Mouse (Mus musculus): ENCODE results near the gene Kcna1. TPM values are rescaled to one million over a fixed set of nuclear protein-coding genes. Genes with fewer than 3 reads are reported as not detected.

Gene Kcna1
- polyA plus RNA-seq, 1 experiment from 2014 or later = 0.50 TPM

DNA sequence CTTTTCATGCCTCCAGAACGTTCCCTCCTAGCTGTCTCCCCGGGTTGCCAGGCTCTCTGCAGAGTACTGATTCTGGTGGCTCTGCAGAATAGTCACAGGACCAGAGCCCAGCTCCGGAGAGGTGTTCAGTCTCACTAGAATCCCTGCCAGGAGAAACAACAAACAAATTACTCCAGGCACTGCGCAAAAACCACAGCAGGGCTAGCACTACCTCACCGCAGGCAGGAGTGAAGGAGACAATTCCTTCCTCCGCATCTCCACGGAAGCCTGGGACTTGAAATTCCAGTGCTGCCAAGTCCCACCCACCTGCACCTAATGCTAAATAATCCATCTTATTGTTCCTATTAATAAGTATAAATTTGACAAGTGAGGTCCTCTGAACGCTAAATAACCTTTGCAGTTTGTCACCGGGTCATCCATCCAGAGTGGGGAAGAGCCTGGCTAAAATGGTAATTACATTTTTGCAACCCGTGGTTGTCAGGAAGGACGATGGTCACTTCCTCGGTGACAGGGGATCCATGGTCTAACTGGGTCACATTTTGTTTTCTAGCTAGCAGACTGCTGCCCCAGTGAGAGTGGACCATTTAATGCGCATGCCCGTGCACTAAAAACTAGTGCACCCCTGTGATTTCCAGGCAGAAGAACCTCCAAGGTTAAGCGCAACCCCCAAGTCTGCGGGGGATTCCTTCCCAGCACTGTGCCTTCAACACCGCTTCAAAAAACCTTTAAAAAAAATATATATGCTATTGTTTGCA lies 36.8 kb downstream of the Kcna1 start:
- DNase-seq (ENCODE audit: low spot score) = no peak
- H3K27me3 ChIP-seq (replicated peaks; ENCODE audit: control insufficient read depth, insufficient read depth, low read length) = no peaks in the 10 kb centered on the region
- H3K4me3 ChIP-seq (ENCODE audit: low read depth, low read length) = no peak overlapping the region
- H3K27ac ChIP-seq (ENCODE audit: low read depth) = no peak overlapping the region
- no peak overlapping the region for H3K9ac ChIP-seq (ENCODE audit: low read length)
- 73% methylated on average over 17 of the region's 17 CpGs for WGBS
- no peaks in the 10 kb centered on the region for H3K4me1 ChIP-seq (replicated peaks; ENCODE audit: control insufficient read depth, insufficient read depth, low read length)
- no peaks in the 10 kb centered on the region for H3K36me3 ChIP-seq (ENCODE audit: control insufficient read depth, insufficient read depth, low read length)
- ATAC-seq (replicated peaks; ENCODE audit: low FRiP score, low TSS enrichment, low read depth) = no peak
- no peaks in the 10 kb centered on the region for H3K9me3 ChIP-seq (ENCODE audit: control insufficient read depth, low read length)
- no peak overlapping the region for H3K4me2 ChIP-seq (ENCODE audit: low read length)

DNA sequence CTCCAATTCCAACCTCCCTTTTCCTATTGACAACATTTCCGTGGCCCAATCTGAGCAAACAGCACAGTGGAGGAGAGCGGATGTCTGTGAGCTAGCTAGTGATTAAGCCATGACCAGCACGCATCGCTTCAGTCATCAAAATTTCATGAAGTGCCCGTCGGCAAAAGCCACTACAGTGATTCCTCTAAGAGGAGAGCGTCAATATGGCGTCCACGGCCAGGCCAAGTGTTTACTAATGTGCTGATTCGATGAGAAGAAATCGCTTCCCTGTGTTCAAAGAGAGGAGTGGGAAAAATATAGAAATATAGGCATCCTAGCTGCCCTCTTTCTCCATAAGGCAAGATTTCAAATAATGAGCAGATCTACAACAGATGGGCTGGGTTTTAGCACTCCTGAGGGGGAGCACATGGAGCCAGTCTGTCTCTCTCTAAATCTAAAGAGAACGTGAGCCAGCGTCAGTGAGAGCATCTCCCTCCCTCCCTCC lies 44.3 kb downstream of the Kcna1 start:
- H3K27ac ChIP-seq (ENCODE audit: low read depth) = no peak overlapping the region
- no peak overlapping the region for H3K9ac ChIP-seq (ENCODE audit: low read length)
- ATAC-seq (replicated peaks; ENCODE audit: low FRiP score, low TSS enrichment, low read depth) (no peak), DNase-seq (ENCODE audit: low spot score) (no peak)
- H3K4me2 ChIP-seq (ENCODE audit: low read length) = no peak overlapping the region
- H3K9me3 ChIP-seq (ENCODE audit: control insufficient read depth, low read length) = no peaks in the 10 kb centered on the region; the same call in 1 of the 2 replicates
- no peak overlapping the region for H3K4me3 ChIP-seq (ENCODE audit: low read depth, low read length)
- WGBS = 86% methylated on average over 13 of the region's 13 CpGs
- H3K27me3 ChIP-seq (replicated peaks; ENCODE audit: control insufficient read depth, insufficient read depth, low read length) = no peaks in the 10 kb centered on the region
- no peaks in the 10 kb centered on the region for H3K4me1 ChIP-seq (replicated peaks; ENCODE audit: control insufficient read depth, insufficient read depth, low read length)
- no peaks in the 10 kb centered on the region for H3K36me3 ChIP-seq (ENCODE audit: control insufficient read depth, insufficient read depth, low read length)

DNA sequence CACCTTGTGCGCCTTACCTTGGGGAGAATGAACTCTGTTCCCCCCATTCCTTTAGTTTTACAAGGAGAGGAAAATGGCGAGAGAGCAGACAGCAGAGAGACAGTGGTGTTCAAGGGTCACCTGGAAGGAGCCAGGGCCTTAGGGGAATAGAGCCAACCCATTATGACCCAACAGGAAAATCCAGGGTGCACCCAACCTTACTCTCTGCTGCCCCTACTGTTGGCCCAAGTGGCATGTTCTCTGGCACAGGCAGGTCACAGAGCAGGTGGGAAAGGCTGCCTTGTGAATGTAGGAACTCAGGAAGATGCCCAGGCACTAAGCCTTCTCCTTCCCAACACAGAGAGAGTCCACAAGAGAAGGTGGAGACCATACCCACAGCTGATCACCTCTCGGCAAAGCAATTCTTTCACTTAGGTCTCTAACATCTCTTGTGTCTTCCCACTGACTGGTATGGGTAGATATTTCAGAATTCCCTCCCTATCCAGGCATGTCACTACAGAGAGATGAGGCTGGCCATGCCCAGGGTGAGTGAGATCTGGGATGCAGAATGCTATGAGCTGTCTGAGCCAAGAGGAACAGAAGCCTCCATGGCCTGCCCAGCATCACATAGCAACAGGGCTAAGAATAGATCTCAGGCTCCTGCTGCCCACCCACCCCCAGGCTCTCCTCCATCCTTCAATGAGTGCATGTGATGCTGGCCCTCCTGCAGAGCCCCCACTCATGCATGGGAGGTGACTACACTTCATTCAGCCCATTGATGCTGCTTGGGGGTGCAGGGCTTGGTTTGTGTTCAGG lies 46.8 kb downstream of the Kcna1 start:
- H3K27me3 ChIP-seq (replicated peaks; ENCODE audit: control insufficient read depth, insufficient read depth, low read length) = no peaks in the 10 kb centered on the region
- no peak overlapping the region for H3K4me2 ChIP-seq (ENCODE audit: low read length)
- no peaks in the 10 kb centered on the region; the same call in 1 of the 2 replicates for H3K9me3 ChIP-seq (ENCODE audit: control insufficient read depth, low read length)
- 88% methylated on average over 3 of the region's 3 CpGs for WGBS
- H3K4me3 ChIP-seq (ENCODE audit: low read depth, low read length) = no peak overlapping the region
- H3K36me3 ChIP-seq (ENCODE audit: control insufficient read depth, insufficient read depth, low read length) = no peaks in the 10 kb centered on the region
- DNase-seq (ENCODE audit: low spot score) (no peak), ATAC-seq (replicated peaks; ENCODE audit: low FRiP score, low TSS enrichment, low read depth) (no peak)
- no peak overlapping the region for H3K27ac ChIP-seq (ENCODE audit: low read depth)
- 0 out of 2 replicates have a peak, but pooled peaks cover 3% of the 10 kb centered on the region for H3K4me1 ChIP-seq (replicated peaks; ENCODE audit: control insufficient read depth, insufficient read depth, low read length)
- no peak overlapping the region for H3K9ac ChIP-seq (ENCODE audit: low read length)

GRCm38 (mm10) chr6:126597741-126598140 lies 48.4 kb downstream of the Kcna1 start:
- 82% methylated on average over 4 of the region's 4 CpGs for WGBS
- Histone ChIP-seq H3K9me3 (ENCODE audit: control insufficient read depth, low read length) (no peaks in the 10 kb centered on the region; the same call in 1 of the 2 replicates), H3K36me3 (ENCODE audit: control insufficient read depth, insufficient read depth, low read length) (no peaks in the 10 kb centered on the region), H3K4me1 (replicated peaks; ENCODE audit: control insufficient read depth, insufficient read depth, low read length) (0 out of 2 replicates have a peak, but pooled peaks cover 3% of the 10 kb centered on the region), H3K4me3 (ENCODE audit: low read depth, low read length) (no peak overlapping the region), H3K9ac (ENCODE audit: low read length) (no peak overlapping the region), H3K27ac (ENCODE audit: low read depth) (no peak overlapping the region), H3K4me2 (ENCODE audit: low read length) (no peak overlapping the region), H3K27me3 (replicated peaks; ENCODE audit: control insufficient read depth, insufficient read depth, low read length) (no peaks in the 10 kb centered on the region)
- DNase-seq (ENCODE audit: low spot score) = no peak
- no peak for ATAC-seq (replicated peaks; ENCODE audit: low FRiP score, low TSS enrichment, low read depth)

- Histone ChIP-seq H3K27ac (ENCODE audit: low read depth) (no peak overlapping the region), H3K9me3 (ENCODE audit: control insufficient read depth, low read length) (no peaks in the 10 kb centered on the region; the same call in 1 of the 2 replicates), H3K4me2 (ENCODE audit: low read length) (no peak overlapping the region), H3K4me1 (replicated peaks; ENCODE audit: control insufficient read depth, insufficient read depth, low read length) (0 out of 2 replicates have a peak, but pooled peaks cover 3% of the 10 kb centered on the region), H3K4me3 (ENCODE audit: low read depth, low read length) (no peak overlapping the region), H3K9ac (ENCODE audit: low read length) (no peak overlapping the region), H3K36me3 (ENCODE audit: control insufficient read depth, insufficient read depth, low read length) (no peaks in the 10 kb centered on the region), H3K27me3 (replicated peaks; ENCODE audit: control insufficient read depth, insufficient read depth, low read length) (no peaks in the 10 kb centered on the region)
- WGBS = 80% methylated on average over 18 of the region's 18 CpGs
- DNase-seq (ENCODE audit: low spot score) (no peak), ATAC-seq (replicated peaks; ENCODE audit: low FRiP score, low TSS enrichment, low read depth) (no peak)
These were observed 50.2 kb downstream of the Kcna1 start for GRCm38 (mm10) chr6:126595805-126596629.

DNA sequence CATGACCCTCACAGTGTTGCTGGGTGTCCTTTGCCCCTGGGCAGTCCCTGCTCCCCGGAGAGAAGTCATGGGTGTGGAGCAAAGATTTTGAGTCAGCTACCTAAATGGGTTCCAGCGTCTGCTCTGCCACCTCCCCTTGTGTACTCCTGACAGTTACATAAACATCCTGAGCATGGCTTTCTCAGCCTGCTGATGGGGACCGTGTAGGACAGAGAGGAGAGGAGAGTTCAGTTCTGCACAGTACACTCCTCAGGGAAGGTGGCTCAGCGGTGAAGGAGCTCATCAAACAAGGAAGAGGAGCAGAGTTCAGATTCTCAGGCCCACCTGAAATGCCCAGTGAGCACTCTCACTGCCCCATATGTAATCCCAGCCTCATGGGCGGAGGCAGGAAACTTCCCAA lies 51.1 kb downstream of the Kcna1 start:
- WGBS = 27% methylated on average over 5 of the region's 5 CpGs
- Histone ChIP-seq H3K27me3 (replicated peaks; ENCODE audit: control insufficient read depth, insufficient read depth, low read length) (no peaks in the 10 kb centered on the region), H3K4me1 (replicated peaks; ENCODE audit: control insufficient read depth, insufficient read depth, low read length) (0 out of 2 replicates have a peak, but pooled peaks cover 3% of the 10 kb centered on the region), H3K9me3 (ENCODE audit: control insufficient read depth, low read length) (no peaks in the 10 kb centered on the region; the same call in 1 of the 2 replicates), H3K4me3 (ENCODE audit: low read depth, low read length) (no peak overlapping the region), H3K4me2 (ENCODE audit: low read length) (no peak overlapping the region), H3K9ac (ENCODE audit: low read length) (no peak overlapping the region), H3K27ac (ENCODE audit: low read depth) (no peak overlapping the region), H3K36me3 (ENCODE audit: control insufficient read depth, insufficient read depth, low read length) (no peaks in the 10 kb centered on the region)
- no peak for ATAC-seq (replicated peaks; ENCODE audit: low FRiP score, low TSS enrichment, low read depth)
- DNase-seq (ENCODE audit: low spot score) = no peak

- WGBS = 75% methylated on average over 8 of the region's 8 CpGs
- Histone ChIP-seq H3K36me3 (ENCODE audit: control insufficient read depth, insufficient read depth, low read length) (no peaks in the 10 kb centered on the region), H3K4me1 (replicated peaks; ENCODE audit: control insufficient read depth, insufficient read depth, low read length) (0 out of 2 replicates have a peak, but pooled peaks cover 3% of the 10 kb centered on the region), H3K9ac (ENCODE audit: low read length) (no peak overlapping the region), H3K4me3 (ENCODE audit: low read depth, low read length) (no peak overlapping the region), H3K4me2 (ENCODE audit: low read length) (no peak overlapping the region), H3K27ac (ENCODE audit: low read depth) (no peak overlapping the region), H3K9me3 (ENCODE audit: control insufficient read depth, low read length) (no peaks in the 10 kb centered on the region; the same call in 1 of the 2 replicates), H3K27me3 (replicated peaks; ENCODE audit: control insufficient read depth, insufficient read depth, low read length) (no peaks in the 10 kb centered on the region)
- ATAC-seq (replicated peaks; ENCODE audit: low FRiP score, low TSS enrichment, low read depth) (no peak), DNase-seq (ENCODE audit: low spot score) (no peak)
These were observed 51.8 kb downstream of the Kcna1 start for GRCm38 (mm10) chr6:126594365-126594764.

GRCm38 (mm10) chr6:126593336-126593735 lies 52.8 kb downstream of the Kcna1 start:
- H3K4me1 ChIP-seq (replicated peaks; ENCODE audit: control insufficient read depth, insufficient read depth, low read length) = 0 out of 2 replicates have a peak, but pooled peaks cover 3% of the 10 kb centered on the region
- ATAC-seq (replicated peaks; ENCODE audit: low FRiP score, low TSS enrichment, low read depth) (no peak), DNase-seq (ENCODE audit: low spot score) (no peak)
- no peaks in the 10 kb centered on the region for H3K36me3 ChIP-seq (ENCODE audit: control insufficient read depth, insufficient read depth, low read length)
- H3K9ac ChIP-seq (ENCODE audit: low read length) = no peak overlapping the region
- H3K4me2 ChIP-seq (ENCODE audit: low read length) = no peak overlapping the region
- WGBS = 63% methylated on average over 4 of the region's 4 CpGs
- H3K27ac ChIP-seq (ENCODE audit: low read depth) = no peak overlapping the region
- no peak overlapping the region for H3K4me3 ChIP-seq (ENCODE audit: low read depth, low read length)
- no peaks in the 10 kb centered on the region for H3K27me3 ChIP-seq (replicated peaks; ENCODE audit: control insufficient read depth, insufficient read depth, low read length)
- no peaks in the 10 kb centered on the region; the same call in 1 of the 2 replicates for H3K9me3 ChIP-seq (ENCODE audit: control insufficient read depth, low read length)

Measured in intestine, embryonic 14.5 days (tissue).